Comparison of ENCODE assay signal across 12 mouse cellular contexts in the genomic region with DNA sequence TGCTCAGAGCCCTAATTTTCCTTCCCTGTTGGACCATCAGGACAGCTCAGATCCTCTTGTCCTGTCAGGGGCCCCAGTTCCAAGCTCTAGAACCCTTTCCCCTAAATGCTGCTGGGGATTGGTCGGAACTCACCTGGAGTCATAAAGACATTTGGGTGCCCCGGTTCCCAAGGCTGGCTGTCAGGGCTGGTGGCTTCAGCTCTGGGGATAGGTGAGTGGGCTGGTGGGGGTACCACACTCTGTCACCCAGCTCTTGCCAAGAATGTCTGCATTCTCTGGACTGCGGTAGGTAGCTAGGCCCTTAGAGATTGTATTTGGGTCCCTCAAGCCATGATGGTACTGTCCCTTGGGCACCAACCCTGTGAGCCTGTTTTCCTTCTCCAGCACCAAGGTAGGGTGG. TPM values are rescaled to one million over a fixed set of nuclear protein-coding genes. Genes with fewer than 3 reads are reported as not detected.
A peak's percentile ranks its signal among the peaks of the same experiment; 100 is the strongest.
DNase-seq lines count a peak whose midpoint lies in the region; ATAC-seq and TF ChIP-seq lines count a peak whose summit lies in the region.
"Had no signal": no experiment of that assay in that cellular context is flagged by ENCODE, and none has a peak within 500 bp of the region (broad histone marks: within the 10 kb centered on the region; RNA-seq: fewer than 3 reads in every experiment).

A gene (plus strand): TSS at position 171 of the 400 bp plus-strand sequence.

- no peaks in the 10 kb centered on the region for H3K27me3 ChIP-seq in liver, embryonic 13.5 days
- no peaks in the 10 kb centered on the region for H3K27me3 ChIP-seq in liver, postnatal 0 days (ENCODE audit: insufficient read depth, low read length)
- H3K27me3 ChIP-seq in hindbrain, embryonic 15.5 days: no peaks in the 10 kb centered on the region
- no peaks in the 10 kb centered on the region for H3K27me3 ChIP-seq in neural tube, embryonic 13.5 days
- H3K27me3 ChIP-seq: Patski had no signal

- H3K4me2 ChIP-seq in liver, embryonic 13.5 days: no peak within 1 kb of the TSS
- H3K4me2 ChIP-seq in liver, postnatal 0 days (ENCODE audit: low read depth, low read length): no peak within 1 kb of the TSS
- peak within 1 kb of the TSS; percentile 61 for H3K4me2 ChIP-seq in hindbrain, embryonic 15.5 days
- H3K4me2 ChIP-seq in neural tube, embryonic 13.5 days: peak within 1 kb of the TSS; percentile 89

- peak within 1 kb of the TSS; percentile 100 for H3K27ac ChIP-seq in gastrocnemius, adult 2 months
- peak within 1 kb of the TSS; percentile 30; the same call in 1 of the 2 replicates for H3K27ac ChIP-seq in liver, embryonic 13.5 days
- H3K27ac ChIP-seq in liver, postnatal 0 days (ENCODE audit: low read depth): no peak within 1 kb of the TSS
- H3K27ac ChIP-seq in hindbrain, embryonic 15.5 days (replicated peaks): peak within 1 kb of the TSS; percentile 47
- 0 out of 2 replicates have a peak within 1 kb of the TSS, but pooled peaks have one; percentile 24 for H3K27ac ChIP-seq in neural tube, embryonic 13.5 days (replicated peaks)

- no peak for TF ChIP-seq EP300 in liver, postnatal 0 days (IDR thresholded peaks at IDR 0.05; ENCODE audit: low read depth)

- ATAC-seq in liver, embryonic 13.5 days (ENCODE audit: low read depth): no peak
- ATAC-seq in liver, postnatal 0 days: no peak
- ATAC-seq in hindbrain, embryonic 15.5 days (ENCODE audit: low FRiP score, low read depth): no peak
- ATAC-seq in neural tube, embryonic 13.5 days (ENCODE audit: low read depth): no peak

- WGBS in liver, embryonic 13.5 days (ENCODE audit: insufficient replicate concordance): 82% methylated on average over 3 of the region's 3 CpGs
- 86% methylated on average over 3 of the region's 3 CpGs for WGBS in liver, postnatal 0 days (ENCODE audit: insufficient replicate concordance)
- WGBS in hindbrain, embryonic 15.5 days: 95% methylated on average over 3 of the region's 3 CpGs
- WGBS in neural tube, embryonic 13.5 days: 89% methylated on average over 3 of the region's 3 CpGs

- H3K4me3 ChIP-seq in gastrocnemius, adult 2 months: peak within 1 kb of the TSS; percentile 2; the same call in 1 of the 2 replicates
- no peak within 1 kb of the TSS for H3K4me3 ChIP-seq in liver, embryonic 13.5 days (replicated peaks)
- H3K4me3 ChIP-seq in liver, postnatal 0 days (ENCODE audit: low read depth, low read length): no peak within 1 kb of the TSS
- H3K4me3 ChIP-seq in hindbrain, embryonic 15.5 days: peak within 1 kb of the TSS; percentile 95; the same call in 1 of the 2 replicates
- H3K4me3 ChIP-seq in neural tube, embryonic 13.5 days: peak within 1 kb of the TSS; percentile 97

- intact Hi-C loops in gastrocnemius, adult 2 months (cut with DNase I): loop anchor here (5.0 kb wide), 1 partner anchor 76 kb away; no protein-coding TSS in a partner anchor
- intact Hi-C loops in gastrocnemius, postnatal 36 days (cut with DNase I): loop anchor here (5.0 kb wide), 1 partner anchor 71 kb away; a partner anchor contains a TSS

- no peaks in the 10 kb centered on the region for H3K9me3 ChIP-seq in liver, embryonic 13.5 days (replicated peaks)
- H3K9me3 ChIP-seq in liver, postnatal 0 days (ENCODE audit: low read length): no peaks in the 10 kb centered on the region
- H3K9me3 ChIP-seq in hindbrain, embryonic 15.5 days: no peaks in the 10 kb centered on the region
- no peaks in the 10 kb centered on the region for H3K9me3 ChIP-seq in neural tube, embryonic 13.5 days

- no peak for TF ChIP-seq CTCF in gastrocnemius, adult 2 months (IDR thresholded peaks at IDR 0.05)
- no peak for TF ChIP-seq CTCF in liver, postnatal 0 days (IDR thresholded peaks at IDR 0.05; ENCODE audit: low read depth)

- H3K9ac ChIP-seq in liver, embryonic 13.5 days: no peak within 1 kb of the TSS
- H3K9ac ChIP-seq in liver, postnatal 0 days (replicated peaks): no peak within 1 kb of the TSS
- no peak within 1 kb of the TSS for H3K9ac ChIP-seq in hindbrain, embryonic 15.5 days
- H3K9ac ChIP-seq in neural tube, embryonic 13.5 days: peak within 1 kb of the TSS; percentile 100

- H3K4me1 ChIP-seq in liver, embryonic 13.5 days (replicated peaks): peaks cover 24% of the 10 kb centered on the region
- peaks cover 11% of the 10 kb centered on the region for H3K4me1 ChIP-seq in liver, postnatal 0 days (ENCODE audit: insufficient read depth)
- H3K4me1 ChIP-seq in hindbrain, embryonic 15.5 days (replicated peaks): peaks cover 34% of the 10 kb centered on the region
- H3K4me1 ChIP-seq in neural tube, embryonic 13.5 days (replicated peaks): peaks cover 38% of the 10 kb centered on the region

- DNase-seq in gastrocnemius, adult 2 months: no peak
- DNase-seq in gastrocnemius, postnatal 4 days (ENCODE audit: low spot score in 2 of 2): no peak
- no peak for DNase-seq in liver, embryonic 13.5 days
- no peak for DNase-seq in liver, postnatal 0 days
- no peak for DNase-seq in cerebellum, postnatal 25 days
- DNase-seq in gastrocnemius, postnatal 36 days: no peak
- DNase-seq: right cerebral cortex, adult 18-20 months had no signal

- no peaks in the 10 kb centered on the region for H3K36me3 ChIP-seq in liver, embryonic 13.5 days
- no peaks in the 10 kb centered on the region for H3K36me3 ChIP-seq in liver, postnatal 0 days (replicated peaks; ENCODE audit: insufficient read depth, low read length)
- no peaks in the 10 kb centered on the region for H3K36me3 ChIP-seq in hindbrain, embryonic 15.5 days
- peaks cover 24% of the 10 kb centered on the region for H3K36me3 ChIP-seq in neural tube, embryonic 13.5 days

RNA-seq across cellular contexts. Expression of the gene that starts here (rescaled TPM):
- total RNA-seq in gastrocnemius, adult 2 months (2021): not detected
- total RNA-seq in gastrocnemius, postnatal 4 days (2021): not detected
- polyA plus RNA-seq in liver, embryonic 13.5 days (2015; fragmentation: Nextera tagmentation; extraction: Ambion mirVana): not detected in 2 replicates
- 0.02 TPM in 1 of 2 replicates, not detected in the other for polyA plus RNA-seq in liver, postnatal 0 days (2015; fragmentation: Nextera tagmentation; extraction: Ambion mirVana)
- polyA plus RNA-seq in hindbrain, embryonic 15.5 days (2015; fragmentation: Nextera tagmentation; extraction: Ambion mirVana): 0.09 TPM in 2 replicates
- 0.08 and 0.17 TPM in 2 replicates for polyA plus RNA-seq in neural tube, embryonic 13.5 days (2015; fragmentation: Nextera tagmentation; extraction: Ambion mirVana)
- under 1 TPM in 1 of 2 experiments, not detected in 1; 0.05 TPM for total RNA-seq in gastrocnemius, postnatal 36 days (2021)
- total RNA-seq: gastrocnemius, postnatal 10 days; megakaryocyte-erythroid progenitor cell, adult 5-6 weeks had no signal

Comparison
In these comparisons a context has a peak if more than half of its experiments do, and no peak if none do; other contexts are left out.
1. H3K4me3 ChIP-seq: peak in gastrocnemius, adult 2 months (single experiment), hindbrain, embryonic 15.5 days (single experiment) and neural tube, embryonic 13.5 days (single experiment); none in liver, embryonic 13.5 days (single experiment) and liver, postnatal 0 days (single experiment).
2. H3K4me2 ChIP-seq: peak in hindbrain, embryonic 15.5 days (single experiment) and neural tube, embryonic 13.5 days (single experiment); none in liver, embryonic 13.5 days (single experiment) and liver, postnatal 0 days (single experiment).